Mouse (Mus musculus): ENCODE results near the gene Ankrd63.

DNA sequence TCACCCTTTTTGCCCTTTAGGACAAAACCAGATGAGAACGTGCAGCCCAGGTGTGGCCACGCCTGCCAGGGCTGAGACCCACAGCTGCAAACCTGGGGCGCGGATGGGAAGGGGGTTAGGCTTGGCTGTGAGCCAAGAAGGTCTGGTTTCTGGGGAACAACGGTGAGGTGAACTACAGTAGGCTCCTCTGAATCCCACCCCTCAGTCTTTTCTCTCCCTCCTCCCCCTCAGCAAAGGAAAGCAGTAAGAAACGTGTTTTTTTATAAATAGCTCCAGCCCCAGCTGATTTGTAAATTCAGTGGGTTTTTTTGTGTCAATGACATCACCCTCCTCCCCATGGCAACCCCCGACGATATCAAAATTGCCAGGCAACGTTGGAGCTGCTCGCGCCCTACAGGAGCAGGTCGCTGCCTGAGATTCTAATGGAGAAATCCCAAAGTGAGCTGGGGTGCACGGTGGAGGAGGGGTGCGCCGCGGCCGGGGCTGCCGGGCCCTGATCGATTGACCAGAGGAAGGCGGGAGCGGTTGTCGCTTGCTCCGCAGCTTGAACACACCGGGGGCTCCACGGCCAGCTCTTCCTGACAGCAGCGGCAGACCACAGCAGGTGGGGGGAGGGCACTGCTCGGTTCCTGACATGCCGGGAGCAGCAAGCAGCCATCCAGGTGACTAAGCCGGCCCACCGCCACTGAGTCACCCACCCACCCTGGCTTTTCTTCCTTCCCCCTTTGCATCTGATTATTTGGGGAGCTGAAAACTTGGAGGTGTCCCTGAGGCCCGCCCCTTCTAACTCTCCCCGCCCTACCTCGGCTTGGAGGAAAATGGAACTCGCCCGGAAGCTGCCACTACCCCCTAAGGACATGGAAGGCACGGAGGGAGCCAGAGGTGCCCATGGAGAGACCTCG lies 40.6 kb downstream of the Ankrd63 start, which contains the start of gene Pak6:
- TF ChIP-seq CTCF (IDR thresholded peaks at IDR 0.05; ENCODE audit: extremely low read depth, insufficient read length, insufficient replicate concordance, low read depth, low read length) (no peak), POLR2A (IDR thresholded peaks at IDR 0.05; ENCODE audit: low read depth, low read length) (no peak)
